Mouse (Mus musculus) CH12.LX (cell line): ENCODE data around the gene Krtap7-1. TPM values are rescaled to one million over a fixed set of nuclear protein-coding genes. Genes with fewer than 3 reads are reported as not detected.

Source experiments
- DNase-seq: peaks from one replicate; pipeline ENCODE4 v3.0.0-alpha.2; 2013; ENCODE audit errors: extremely low read depth
- H3K27ac ChIP-seq: 2 replicates; pipeline ENCODE4 v1.5.1; 2012; ENCODE audit warnings: low read depth, mild to moderate bottlenecking, control low read depth, moderate library complexity; ENCODE audit not compliant: insufficient read depth
- H3K27me3 ChIP-seq: replicated peaks from 2 replicates; pipeline ENCODE3; 2012; ENCODE audit warnings: inconsistent platforms
- H3K36me3 ChIP-seq, 2 experiments: replicated peaks in 1 of 2; 2 replicates each; pipeline versions ENCODE3 to v1.6.1; 2012; ENCODE audit warnings: inconsistent platforms in 1 of 2, low read length in 1 of 2, mild to moderate bottlenecking in 1 of 2, mixed read lengths in 1 of 2, moderate library complexity in 1 of 2; ENCODE audit not compliant: control insufficient read depth in 1 of 2, insufficient read depth in 1 of 2
- H3K4me1 ChIP-seq, 2 experiments: 2 replicates each; pipeline ENCODE4 v1.6.1; 2012; ENCODE audit warnings: inconsistent platforms in 1 of 2, moderate library complexity in 1 of 2; ENCODE audit not compliant: insufficient read depth in 2 of 2, control insufficient read depth in 1 of 2
- H3K4me2 ChIP-seq: 2 replicates; pipeline ENCODE4 v1.6.1; 2012; ENCODE audit warnings: low read depth, mild to moderate bottlenecking, control low read depth; ENCODE audit not compliant: poor library complexity, insufficient read depth, severe bottlenecking
- H3K4me3 ChIP-seq, 3 experiments: fragments of 150-350 bp in 1 of 3; sonication (generic) in 1 of 3; replicated peaks in 1 of 3; 2 replicates each; pipeline versions ENCODE3 to v1.5.1; 2011 to 2012; ENCODE audit warnings: low read depth in 2 of 3, low read length in 2 of 3, mild to moderate bottlenecking in 2 of 3, moderate library complexity in 2 of 3, control low read depth in 1 of 3, improper control_type of control experiment in 1 of 3, inconsistent platforms in 1 of 3, mixed read lengths in 1 of 3; ENCODE audit not compliant: poor library complexity in 1 of 3
- H3K79me2 ChIP-seq: replicated peaks from 2 replicates; pipeline ENCODE4 v1.6.1; 2012; ENCODE audit warnings: mild to moderate bottlenecking, moderate library complexity; ENCODE audit not compliant: control insufficient read depth, poor library complexity, insufficient read depth, severe bottlenecking; ENCODE audit errors: extremely low read depth
- H3K9ac ChIP-seq: 2 replicates; pipeline ENCODE4 v1.6.1; 2012; ENCODE audit warnings: low read depth, mild to moderate bottlenecking, control low read depth, moderate library complexity; ENCODE audit not compliant: insufficient read depth
- H3K9me3 ChIP-seq: replicated peaks from 2 replicates; pipeline ENCODE3; 2012; ENCODE audit warnings: low read length, inconsistent platforms, mixed read lengths
- CHD2 ChIP-seq: IDR thresholded peaks from 2 replicates; pipeline ENCODE4 v1.6.1; 2011; ENCODE audit warnings: low read length, improper control_type of control experiment
- ELF1 ChIP-seq: IDR thresholded peaks from 2 replicates; pipeline ENCODE4 v1.6.1; 2014; ENCODE audit warnings: low read depth, mild to moderate bottlenecking, inconsistent platforms, low read length, improper control_type of control experiment
- EP300 ChIP-seq: IDR thresholded peaks from 2 replicates; pipeline ENCODE4 v1.6.1; 2011; ENCODE audit warnings: low read length, improper control_type of control experiment
- ETS1 ChIP-seq: conservative IDR thresholded peaks from 2 replicates; pipeline ENCODE4 v1.6.1; 2012; ENCODE audit warnings: low read depth, mild to moderate bottlenecking, inconsistent platforms, low read length, improper control_type of control experiment, moderate library complexity
- HCFC1 ChIP-seq: IDR thresholded peaks from 2 replicates; pipeline ENCODE4 v1.6.1; 2012; ENCODE audit warnings: low read depth, mild to moderate bottlenecking, inconsistent platforms, low read length, improper control_type of control experiment
- JUN ChIP-seq: IDR thresholded peaks from 2 replicates; pipeline ENCODE4 v1.6.1; 2011; ENCODE audit warnings: low read depth, mild to moderate bottlenecking, low read length, improper control_type of control experiment, moderate library complexity; ENCODE audit not compliant: insufficient read depth
- KAT2A ChIP-seq: IDR thresholded peaks from 2 replicates; pipeline ENCODE4 v1.6.1; 2012; ENCODE audit warnings: low read length, improper control_type of control experiment, inconsistent platforms; ENCODE audit not compliant: insufficient replicate concordance
- MAFK ChIP-seq: IDR thresholded peaks from 2 replicates; pipeline ENCODE4 v1.6.1; 2011; ENCODE audit warnings: low read length, improper control_type of control experiment; ENCODE audit not compliant: insufficient replicate concordance
- MAX ChIP-seq: IDR thresholded peaks from 2 replicates; pipeline ENCODE4 v1.6.1; 2011; ENCODE audit warnings: low read length, improper control_type of control experiment
- MYC ChIP-seq: IDR thresholded peaks from 2 replicates; pipeline ENCODE4 v1.6.1; 2011; ENCODE audit warnings: low read depth, mild to moderate bottlenecking, improper control_type of control experiment, low read length
- NELFE ChIP-seq: IDR thresholded peaks from 2 replicates; pipeline ENCODE4 v1.6.1; 2011; ENCODE audit warnings: low read depth, low read length, improper control_type of control experiment
- NRF1 ChIP-seq: IDR thresholded peaks from 2 replicates; pipeline ENCODE4 v1.6.1; 2014; ENCODE audit warnings: low read depth, mild to moderate bottlenecking, inconsistent platforms, low read length, improper control_type of control experiment, moderate library complexity
- PAX5 ChIP-seq: IDR thresholded peaks from 2 replicates; pipeline ENCODE4 v1.6.1; 2012; ENCODE audit warnings: low read length, inconsistent platforms, mixed read lengths
- POLR2A ChIP-seq: IDR thresholded peaks from 2 replicates; pipeline ENCODE4 v1.6.1; 2011; ENCODE audit warnings: low read depth, mild to moderate bottlenecking, improper control_type of control experiment, low read length
- POLR2AphosphoS2 ChIP-seq: IDR thresholded peaks from 2 replicates; pipeline ENCODE4 v1.6.1; 2011; ENCODE audit warnings: low read depth, low read length, improper control_type of control experiment
- SMC3 ChIP-seq: IDR thresholded peaks from 2 replicates; pipeline ENCODE4 v1.6.1; 2011; ENCODE audit warnings: low read depth, low read length, improper control_type of control experiment
- TCF12 ChIP-seq: IDR thresholded peaks from 2 replicates; pipeline ENCODE4 v1.6.1; 2014; ENCODE audit warnings: low read depth, mild to moderate bottlenecking, inconsistent platforms, low read length, improper control_type of control experiment
- UBTF ChIP-seq: IDR thresholded peaks from 2 replicates; pipeline ENCODE4 v1.6.1; 2012; ENCODE audit warnings: low read depth, mild to moderate bottlenecking, inconsistent platforms, low read length, improper control_type of control experiment, moderate library complexity
- USF1 ChIP-seq: IDR thresholded peaks from 2 replicates; pipeline ENCODE4 v1.6.1; 2014; ENCODE audit warnings: low read depth, mild to moderate bottlenecking, inconsistent platforms, low read length, improper control_type of control experiment
- USF2 ChIP-seq: conservative IDR thresholded peaks from 2 replicates; pipeline ENCODE4 v1.6.1; 2011; ENCODE audit warnings: low read depth, low read length, improper control_type of control experiment
- ZC3H11A ChIP-seq: IDR thresholded peaks from 2 replicates; pipeline ENCODE4 v1.6.1; 2012; ENCODE audit warnings: low read depth, mild to moderate bottlenecking, inconsistent platforms, low read length, improper control_type of control experiment
- ZKSCAN1 ChIP-seq: IDR thresholded peaks from 2 replicates; pipeline ENCODE4 v1.6.1; 2012; ENCODE audit warnings: low read depth, inconsistent platforms, low read length, improper control_type of control experiment, borderline replicate concordance
- ZMIZ1 ChIP-seq: IDR thresholded peaks from 2 replicates; pipeline ENCODE4 v1.6.1; 2012; ENCODE audit warnings: low read depth, mild to moderate bottlenecking, inconsistent platforms, low read length, improper control_type of control experiment
- ZNF384 ChIP-seq: IDR thresholded peaks from 2 replicates; pipeline ENCODE4 v1.6.1; 2012; ENCODE audit warnings: low read depth, low read length, improper control_type of control experiment, inconsistent platforms
- dilution Hi-C: fragments of 300-500 bp; cut with MboI; formaldehyde crosslinking; loops from 2 replicates; pipeline ENCODE4 v1.14.3; 2020; ENCODE audit warnings: low sequenced_read_pairs; ENCODE audit not compliant: extremely low pct_unique_long_range_greater_than_20kb, extremely low pct_ligation_motif_present
- in situ Hi-C: fragments of 300-500 bp; cut with MboI; formaldehyde crosslinking; loops from 3 replicates; pipeline ENCODE4 v1.14.3; 2019; ENCODE audit warnings: low sequenced_read_pairs, low pct_ligation_motif_present, low pct_unique_long_range_greater_than_20kb, mixed read lengths
- polyA plus RNA-seq: library from polyadenylated mRNA; unstranded; fragments of >175 nt; gene quantifications from 2 replicates; pipeline ENCODE4 v1.2.1, GENCODE M21; 2012; ENCODE audit warnings: low read depth; ENCODE audit not compliant: insufficient read length
- total RNA-seq, 2 experiments: library from RNA; depleted of rRNA; stranded (reverse); fragments of 300-350 nt in 1 of 2; fragments of >200 nt in 1 of 2; gene quantifications; 2 replicates each; pipeline ENCODE4 v1.2.3; 2012 to 2014

The Krtap7-1 gene
- total and polyA plus RNA-seq, 3 experiments = not detected

- no peaks in the 10 kb centered on the region for H3K79me2 ChIP-seq
- dilution Hi-C loops = no loop called here
- H3K27me3 ChIP-seq = no peaks in the 10 kb centered on the region
- DNase-seq = no peak
- H3K4me1 ChIP-seq = no peaks in the 10 kb centered on the region
- in situ Hi-C loops = no loop called here
- no peak overlapping the region for H3K4me2 ChIP-seq
- no peaks in the 10 kb centered on the region for H3K36me3 ChIP-seq
- H3K27ac ChIP-seq = no peak overlapping the region
- no peak overlapping the region for H3K4me3 ChIP-seq
- H3K9ac ChIP-seq = no peak overlapping the region
- TF ChIP-seq MAX (no peak), MAFK (no peak), ZC3H11A (no peak), UBTF (no peak), TCF12 (no peak), CHD2 (no peak), ZNF384 (no peak), JUN (no peak), PAX5 (no peak), ELF1 (no peak), POLR2AphosphoS2 (no peak), ZMIZ1 (no peak), POLR2A (no peak), KAT2A (no peak), NRF1 (no peak), MYC (no peak), EP300 (no peak), ZKSCAN1 (no peak)
- H3K9me3 ChIP-seq = peaks cover 71% of the 10 kb centered on the region
Observed at GRCm38 (mm10) chr16:89538031-89538484, 29.9 kb upstream of the Krtap7-1 start.

- Histone ChIP-seq H3K4me1 (no peaks in the 10 kb centered on the region), H3K9me3 (peaks cover 67% of the 10 kb centered on the region), H3K27ac (no peak overlapping the region), H3K4me2 (no peak overlapping the region), H3K36me3 (no peaks in the 10 kb centered on the region), H3K9ac (no peak overlapping the region), H3K79me2 (no peaks in the 10 kb centered on the region), H3K4me3 (no peak overlapping the region), H3K27me3 (no peaks in the 10 kb centered on the region)
- in situ Hi-C loops (no loop called here), dilution Hi-C loops (no loop called here)
- no peak for DNase-seq
- TF ChIP-seq POLR2AphosphoS2 (no peak), PAX5 (no peak), USF2 (no peak), HCFC1 (no peak), SMC3 (no peak), MAFK (no peak), ETS1 (no peak), NELFE (no peak), NRF1 (no peak), USF1 (no peak), ELF1 (no peak)
Observed at GRCm38 (mm10) chr16:89537349-89537748, 29.2 kb upstream of the Krtap7-1 start.
